Mouse (Mus musculus) telencephalon, adult 2 months (tissue): ENCODE measurements at regions not wholly inside any gene's neighbourhood (a gene's known extent, or its start where the extent isn't known, plus 50 kb on each side); places are given as distances from the start of the nearest gene placed in this dataset.

ENCODE experiments used
- DNase-seq: peaks from one replicate; pipeline ENCODE4 v3.0.0-alpha.2; 2011; ENCODE audit warnings: low read depth, low spot score

DNA sequence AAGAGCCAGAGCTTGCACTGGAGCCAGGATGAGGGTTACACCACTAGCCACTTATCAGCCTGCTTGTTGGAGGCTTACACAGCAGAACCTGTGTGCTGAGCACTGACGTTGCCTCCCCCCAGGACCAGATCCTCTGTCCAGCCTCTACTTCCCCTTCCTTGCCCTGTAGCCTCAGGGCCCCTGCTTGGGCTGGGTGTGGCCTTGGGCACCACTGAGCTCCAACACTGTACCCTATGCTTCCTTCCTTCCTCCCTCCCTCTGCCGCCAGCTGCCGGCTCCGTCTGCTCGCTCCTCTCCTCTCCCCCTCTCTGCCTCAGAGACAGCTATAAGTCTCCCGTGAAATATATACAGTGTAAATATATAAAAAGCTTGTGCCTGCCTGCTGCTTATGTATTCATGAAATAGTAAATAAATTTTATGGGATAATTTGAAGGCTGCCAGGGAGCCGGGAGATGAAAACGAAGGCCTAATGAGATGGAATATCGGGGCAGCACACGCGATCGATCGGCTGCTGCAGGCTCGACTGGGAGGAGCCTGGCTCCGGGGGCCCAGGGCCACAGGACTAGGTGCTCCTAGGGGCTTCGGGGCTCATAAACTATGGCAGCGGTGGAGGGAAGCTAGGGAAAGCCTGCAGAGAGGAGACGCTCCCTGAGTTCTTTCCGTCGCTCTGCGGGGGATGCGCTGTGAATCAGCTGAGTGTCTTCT lies 135.6 kb downstream of the Rbm19 start:
- DNase-seq = no peak

- no peak for DNase-seq
These were observed 136.3 kb downstream of the Rbm19 start for GRCm38 (mm10) chr5:120252551-120252950.

DNA sequence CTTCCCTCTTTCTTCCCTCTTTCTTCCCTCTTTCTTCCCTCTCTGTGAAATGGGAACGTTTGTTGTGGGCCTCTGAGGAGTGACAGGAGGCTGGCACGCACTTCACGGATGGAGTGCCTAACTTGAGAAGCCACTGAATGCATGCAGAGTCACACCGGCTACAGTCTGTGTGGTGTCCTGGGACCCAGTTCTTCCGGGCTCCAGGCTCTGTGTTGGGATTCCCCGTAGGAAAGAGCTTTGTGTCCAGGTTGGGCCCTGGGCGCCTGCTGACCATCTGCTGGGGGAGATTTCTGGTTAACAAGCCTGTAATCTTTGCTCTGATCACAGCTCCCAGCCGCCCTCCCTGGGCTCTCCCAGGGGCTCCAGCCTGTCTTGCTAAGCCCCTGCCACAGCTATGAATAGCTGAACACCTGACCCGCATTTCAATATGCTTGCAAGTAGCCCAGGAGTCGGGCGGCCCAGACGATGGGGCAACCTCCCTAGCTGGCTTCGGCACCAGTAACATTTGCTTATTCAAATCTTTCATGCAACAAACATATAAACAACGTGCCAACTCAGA lies 146.5 kb downstream of the Rbm19 start:
- DNase-seq = no peak

- DNase-seq = no peak
These were observed 153.2 kb downstream of the Rbm19 start for GRCm38 (mm10) chr5:120269416-120269860.

- DNase-seq = no peak
These were observed 154.8 kb downstream of the Rbm19 start for GRCm38 (mm10) chr5:120270887-120271616.

- DNase-seq = no peak
These were observed 155.3 kb upstream of the Lhx5 start for GRCm38 (mm10) chr5:120276229-120276628.

DNA sequence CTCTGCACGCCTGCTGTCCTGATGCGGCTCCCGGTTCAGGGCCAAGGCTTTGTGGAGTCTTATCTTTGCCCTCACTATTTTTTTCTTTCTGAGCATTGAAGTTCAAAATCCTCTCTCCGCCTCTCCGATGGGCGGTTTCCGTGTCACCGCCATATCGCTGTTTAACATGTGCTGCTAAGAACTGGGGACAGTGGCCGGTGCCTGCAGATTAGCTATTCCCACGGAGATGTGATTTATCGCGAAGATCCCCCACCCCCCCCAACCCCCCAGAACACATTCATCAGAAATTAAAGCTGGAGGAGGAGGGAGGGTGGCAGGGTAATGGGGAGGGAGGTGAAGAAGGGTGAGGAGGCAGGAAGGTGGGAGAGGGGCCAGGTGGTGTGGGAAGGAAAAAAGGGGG lies 151.2 kb upstream of the Lhx5 start:
- no peak for DNase-seq

- no peak for DNase-seq
These were observed 150.4 kb upstream of the Lhx5 start for GRCm38 (mm10) chr5:120280991-120281602.

GRCm38 (mm10) chr5:120281840-120282565 lies 149.5 kb upstream of the Lhx5 start:
- DNase-seq = no peak

DNA sequence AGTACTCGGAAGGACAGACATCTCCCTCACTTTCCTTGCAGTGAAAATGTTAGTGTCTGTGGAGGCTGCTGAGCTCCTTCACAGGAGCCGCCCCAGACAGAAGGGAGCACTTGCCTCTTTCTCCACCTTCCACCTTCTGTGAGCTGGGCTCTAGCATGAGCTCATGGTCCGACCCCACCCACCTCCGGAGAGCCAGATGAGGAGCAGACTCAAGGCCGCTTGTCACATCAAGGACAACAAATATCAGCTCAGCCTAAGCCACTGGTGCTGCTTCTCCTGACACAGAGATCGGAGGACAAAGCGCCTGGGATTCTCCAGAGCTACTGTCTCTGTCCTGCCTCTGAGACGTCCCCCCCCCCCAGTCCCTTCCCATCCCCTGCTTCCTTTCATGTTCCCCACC lies 146.9 kb upstream of the Lhx5 start:
- DNase-seq = no peak

- DNase-seq = no peak
These were observed 146.5 kb upstream of the Lhx5 start for GRCm38 (mm10) chr5:120285036-120285435.

DNA sequence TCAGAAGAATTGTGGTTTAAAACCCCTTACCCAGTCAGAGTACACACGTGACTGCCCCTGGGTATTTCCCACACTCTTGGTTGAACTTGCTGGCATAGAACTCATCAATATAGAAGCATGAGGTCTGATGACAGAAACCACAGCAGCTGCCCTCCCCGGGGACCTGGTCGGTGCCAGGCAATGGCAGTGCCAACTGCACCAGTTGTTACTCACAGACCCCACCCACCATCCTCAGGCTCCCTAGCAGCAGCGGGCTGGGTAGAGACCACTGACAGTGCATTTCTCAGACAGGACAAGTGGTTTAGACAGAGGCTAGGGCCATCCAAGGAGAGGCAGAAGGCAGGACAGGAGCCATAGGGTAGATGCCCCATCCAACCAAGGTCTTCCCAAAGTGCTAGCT lies 144.7 kb upstream of the Lhx5 start:
- DNase-seq = no peak

GRCm38 (mm10) chr5:120288036-120288684 lies 143.3 kb upstream of the Lhx5 start:
- DNase-seq = no peak

- DNase-seq = no peak
These were observed 136.9 kb upstream of the Lhx5 start for GRCm38 (mm10) chr5:120294526-120295078.

DNA sequence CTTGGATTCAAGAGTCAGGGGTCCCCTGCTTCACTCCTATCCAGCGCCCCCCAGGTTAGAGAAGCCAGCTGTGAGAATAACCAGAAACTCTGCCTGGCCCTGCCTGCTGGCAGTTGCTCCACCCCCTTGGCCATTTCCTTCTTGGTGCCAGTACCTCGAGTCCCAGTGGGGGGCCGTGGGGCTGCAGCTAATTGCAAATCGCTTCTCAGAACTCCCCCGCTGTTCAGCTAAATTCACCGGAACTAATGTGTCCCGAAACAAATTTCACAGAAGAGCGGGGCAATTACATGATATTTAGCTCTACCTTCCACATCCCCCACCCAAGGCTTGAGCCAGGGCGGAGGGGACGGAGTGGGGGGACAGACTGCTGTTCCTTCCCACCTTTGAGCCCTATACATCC lies 134.3 kb upstream of the Lhx5 start:
- DNase-seq = no peak

- DNase-seq = no peak
These were observed 133.7 kb upstream of the Lhx5 start for GRCm38 (mm10) chr5:120297665-120298282.

- DNase-seq = no peak
These were observed 129.8 kb upstream of the Lhx5 start for GRCm38 (mm10) chr5:120301672-120302071.

DNA sequence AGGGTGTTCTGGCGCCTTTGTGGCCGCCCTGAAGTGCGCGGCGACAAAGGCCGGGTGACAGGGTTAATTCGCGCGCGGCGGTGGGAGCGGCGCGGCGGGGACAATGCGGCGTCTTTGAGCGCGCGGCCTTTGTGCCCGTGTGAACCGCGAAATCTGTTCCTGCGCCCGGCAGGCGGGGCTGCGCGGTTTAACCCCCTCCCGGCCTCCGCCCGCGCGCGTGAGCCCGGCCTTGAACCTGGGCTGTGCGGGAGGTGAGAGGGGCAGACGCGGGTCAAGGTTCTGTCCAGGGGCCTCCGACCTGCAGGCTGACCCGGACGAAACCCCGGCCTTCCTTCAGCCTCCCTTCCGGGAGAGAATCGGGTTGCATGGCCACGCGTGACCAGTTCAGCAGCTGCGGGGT lies 129.2 kb upstream of the Lhx5 start:
- no peak for DNase-seq

- DNase-seq = no peak
These were observed 127.2 kb upstream of the Lhx5 start for GRCm38 (mm10) chr5:120304295-120304701.

DNA sequence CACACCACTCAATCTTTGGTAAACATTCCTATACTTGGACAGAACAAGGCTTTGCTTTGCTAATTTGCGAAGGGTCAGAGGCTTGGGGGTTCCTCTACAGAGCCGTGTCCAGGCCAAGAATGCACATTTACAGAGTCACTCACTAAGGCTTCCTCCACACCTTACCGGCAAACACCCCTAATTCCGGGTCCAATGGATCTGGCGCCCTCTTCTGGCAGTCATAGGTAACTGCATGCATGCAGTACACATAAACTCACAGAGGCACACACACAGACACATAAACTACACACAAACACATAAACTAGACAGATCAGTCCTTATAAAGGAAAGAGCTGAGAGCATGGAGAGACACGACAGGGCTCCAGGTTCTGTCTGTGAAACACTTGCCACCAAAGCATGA lies 119.2 kb upstream of the Lhx5 start:
- DNase-seq = no peak

DNA sequence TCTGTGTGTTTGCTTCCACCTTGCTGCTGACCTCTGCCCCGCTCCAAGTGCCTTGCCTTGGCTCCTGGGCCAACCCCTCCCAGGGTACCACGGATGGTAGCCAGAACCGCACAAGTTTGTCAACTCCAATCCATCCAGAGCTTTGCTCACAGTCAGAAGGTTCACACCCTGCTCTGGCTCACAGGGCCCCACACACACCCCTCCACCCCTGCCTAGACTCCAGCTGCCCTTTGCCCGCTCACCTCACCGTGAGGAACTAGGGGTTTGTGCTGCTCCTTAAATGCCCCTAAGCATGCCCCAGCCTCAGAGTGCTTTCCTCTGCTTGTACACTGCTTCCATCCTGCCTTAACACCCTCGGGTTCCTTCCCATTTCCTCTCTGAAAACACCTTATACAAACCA lies 117.5 kb upstream of the Lhx5 start:
- no peak for DNase-seq
